Mouse (Mus musculus) adipocyte (in vitro differentiated cells): ENCODE measurements at regions not wholly inside any gene's neighbourhood (a gene's known extent, or its start where the extent isn't known, plus 50 kb on each side); places are given as distances from the start of the nearest gene placed in this dataset.
"Not testable (repeated sequence)": the region's sequence is repeated elsewhere in the genome, so short reads cannot be mapped to it uniquely, and the experiment has no call there.

Source experiments
- DNase-seq: peaks from one replicate; pipeline ENCODE4 v3.0.0-alpha.2; 2016; ENCODE audit warnings: low spot score

DNA sequence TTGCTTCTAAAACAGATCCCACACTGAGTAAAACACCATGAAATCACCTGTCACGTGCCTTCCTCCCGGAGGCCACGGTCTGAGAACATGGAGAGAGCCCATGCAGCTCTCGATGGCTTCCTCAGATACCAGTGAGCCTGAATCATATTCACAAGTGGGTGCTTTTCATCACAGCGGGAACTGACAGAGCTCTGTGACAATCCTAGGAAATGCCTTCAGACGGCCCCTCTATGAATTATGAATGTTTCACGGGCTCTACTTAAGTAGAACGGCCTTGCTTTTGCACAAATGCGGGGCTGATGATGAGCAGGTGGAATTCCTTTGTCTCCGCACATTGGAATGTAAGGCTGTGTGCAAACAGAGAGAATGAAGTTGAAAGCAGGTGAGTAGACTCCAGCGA is 383.1 kb downstream of the Lrig3 start:
- DNase-seq, result no peak

DNA sequence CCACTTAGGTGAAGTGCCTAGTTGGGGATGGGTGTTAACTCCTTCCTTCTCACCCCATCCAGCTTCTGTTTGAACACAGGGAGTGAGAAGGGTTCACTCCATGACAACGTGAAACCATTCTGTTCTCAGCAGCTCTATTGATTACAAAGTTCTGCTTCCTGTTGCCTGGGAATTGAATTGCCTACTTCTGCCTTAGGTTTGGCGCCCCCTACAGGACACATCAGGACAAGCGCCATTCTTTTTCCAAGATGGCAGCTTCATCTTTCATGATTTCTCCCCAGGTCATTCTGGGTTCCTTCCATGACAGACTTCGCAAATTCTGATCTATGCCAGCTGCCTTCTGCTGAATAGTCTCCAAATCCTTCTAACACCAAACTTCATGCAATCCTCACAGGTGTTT is 371.5 kb downstream of the Lrig3 start:
- DNase-seq, result no peak

DNA sequence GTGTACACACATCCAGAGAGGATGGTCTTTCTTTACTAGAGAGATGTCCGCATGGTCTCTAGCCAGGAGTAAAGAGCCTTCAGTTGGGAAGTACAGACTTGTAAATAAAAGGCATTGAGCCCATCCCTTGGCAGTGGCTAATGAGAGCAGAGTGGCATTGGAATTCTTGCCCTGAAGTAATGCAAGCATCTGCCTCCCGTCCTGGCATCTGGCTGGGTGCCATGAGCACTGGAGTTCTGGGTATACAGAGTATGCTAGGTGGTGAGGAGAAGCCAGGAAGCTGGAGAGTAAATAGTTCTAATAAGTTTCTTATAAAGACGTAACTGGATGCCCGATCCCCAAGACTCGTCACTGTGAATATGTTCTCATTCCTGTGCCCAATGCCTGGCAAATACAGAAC is 367.8 kb downstream of the Lrig3 start:
- DNase-seq, result no peak

DNA sequence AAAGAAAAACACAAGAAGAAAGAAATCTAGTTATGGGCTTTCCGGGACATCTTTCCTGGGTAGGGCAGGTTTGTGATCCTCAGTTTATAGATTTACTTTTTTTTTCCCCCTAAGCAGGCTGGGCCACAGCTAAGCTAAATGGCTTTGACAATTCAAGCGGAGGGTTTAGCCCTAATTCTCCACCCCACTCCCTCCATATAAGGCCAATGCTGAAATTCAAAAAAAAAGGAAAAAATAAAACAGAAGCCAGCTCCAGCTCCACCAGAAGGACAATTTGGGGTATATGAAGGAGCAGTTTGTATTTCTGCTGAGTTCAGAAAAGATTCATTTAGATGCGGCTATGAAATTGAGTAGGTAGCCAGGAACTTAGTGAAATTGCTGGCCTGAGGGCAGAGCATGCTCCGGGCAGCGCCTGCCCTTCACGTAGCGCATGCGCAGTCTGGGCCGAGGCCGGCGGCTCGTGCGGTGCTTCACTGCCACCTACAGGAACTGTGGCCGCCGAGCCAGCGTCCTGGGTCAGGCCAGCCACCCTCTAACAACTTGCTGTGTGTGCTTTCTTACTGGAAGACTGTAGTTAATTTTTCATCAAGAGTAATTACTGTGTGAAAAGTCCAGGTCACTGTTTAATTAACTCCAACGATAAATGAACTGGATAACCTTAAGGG is 364.5 kb downstream of the Lrig3 start:
- peak; percentile 58 for DNase-seq

DNA sequence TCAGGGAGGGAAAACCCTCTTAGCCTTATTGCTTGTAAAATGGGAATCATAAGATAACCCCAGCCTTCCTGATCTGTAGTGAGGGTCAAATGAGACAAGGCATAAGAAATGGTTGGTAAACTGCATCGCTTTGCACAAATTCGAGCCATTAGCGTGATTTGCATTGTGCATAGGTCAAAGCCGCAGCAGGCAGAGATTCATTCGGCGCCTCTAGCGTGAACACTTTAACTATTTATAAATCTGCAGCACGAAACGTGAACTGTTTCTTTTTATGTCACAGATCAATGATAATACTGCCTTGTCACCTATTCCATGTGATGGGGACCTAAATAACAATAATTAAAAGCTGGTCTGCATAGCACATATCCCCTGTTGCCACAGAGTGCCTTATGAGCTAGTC is 354.9 kb downstream of the Lrig3 start:
- no peak for DNase-seq

DNA sequence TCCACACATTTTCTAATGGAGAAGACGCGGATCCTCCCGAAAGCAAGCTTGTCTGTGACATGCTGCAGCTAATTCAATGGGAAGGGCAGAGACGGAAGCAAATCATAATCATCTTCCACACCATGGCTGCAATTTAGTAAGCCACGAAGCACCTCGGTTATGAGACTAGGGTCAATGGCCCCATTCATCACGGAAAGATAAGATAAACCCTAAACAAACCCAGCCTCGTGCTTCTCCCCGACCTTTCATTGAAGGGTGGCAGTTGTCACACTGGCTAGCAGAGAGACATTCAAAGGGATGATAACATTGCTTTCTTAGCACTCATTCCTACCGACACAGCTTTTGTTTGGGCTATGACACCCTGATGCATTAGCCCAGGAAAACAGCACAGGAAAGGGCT is 353.8 kb downstream of the Lrig3 start:
- DNase-seq, result no peak

DNA sequence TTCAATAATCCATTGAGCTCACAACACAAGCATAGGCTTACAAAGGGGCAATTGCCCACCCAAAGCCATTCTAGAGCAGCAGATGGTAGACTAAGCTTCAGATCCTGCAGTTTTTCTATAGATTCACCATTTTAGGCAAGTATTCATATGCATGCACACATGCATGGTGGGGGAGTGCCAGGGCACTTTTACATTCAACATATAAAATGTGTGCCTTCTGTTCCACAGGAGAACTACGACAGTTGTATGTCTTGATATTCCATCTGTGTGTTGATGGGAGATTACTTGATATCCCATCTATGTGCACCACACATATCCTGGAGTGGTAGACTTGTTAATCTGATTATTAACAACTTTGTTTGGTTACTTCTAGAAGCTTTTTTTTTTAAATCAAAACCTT is 334.0 kb downstream of the Lrig3 start:
- no peak for DNase-seq

DNA sequence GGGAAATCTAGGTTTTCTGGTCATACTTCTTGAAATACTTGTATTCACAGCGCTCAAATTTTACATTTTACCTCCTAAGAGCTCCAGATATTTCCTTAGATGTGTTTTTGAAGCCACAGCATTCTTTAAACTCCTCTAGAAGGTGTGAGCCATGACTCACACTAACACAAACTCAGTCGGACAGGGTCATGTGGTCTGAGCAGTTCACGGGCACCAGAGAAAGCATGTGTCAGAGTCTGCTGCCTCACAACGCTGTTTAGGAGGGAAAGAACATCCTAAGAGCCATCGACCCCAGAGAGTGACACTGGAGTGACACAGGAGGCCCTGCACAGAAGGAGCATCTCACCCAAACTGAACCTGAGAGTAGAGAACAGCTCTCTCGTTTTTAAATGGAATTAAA is 332.2 kb downstream of the Lrig3 start:
- DNase-seq, result no peak

DNA sequence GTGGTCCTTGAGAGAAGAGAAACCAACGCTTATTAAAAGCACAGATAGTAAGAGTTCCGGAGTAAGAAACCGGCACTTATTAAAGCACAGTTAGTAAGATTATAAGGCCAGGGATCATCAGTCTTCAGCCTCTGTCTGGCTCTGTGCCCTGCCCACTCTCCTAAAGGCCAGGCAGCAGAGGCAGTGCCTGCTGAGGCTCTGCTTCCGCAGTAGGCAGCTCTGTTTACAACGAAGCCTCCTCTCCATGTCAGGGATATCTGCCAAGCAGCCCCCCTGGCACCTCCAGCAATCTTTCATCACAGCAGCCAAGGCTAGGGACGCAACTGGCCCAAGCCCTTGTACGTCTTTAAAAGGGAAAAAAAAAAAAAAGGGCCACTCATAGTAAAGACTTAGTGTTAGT is 329.9 kb downstream of the Lrig3 start:
- no peak for DNase-seq

DNA sequence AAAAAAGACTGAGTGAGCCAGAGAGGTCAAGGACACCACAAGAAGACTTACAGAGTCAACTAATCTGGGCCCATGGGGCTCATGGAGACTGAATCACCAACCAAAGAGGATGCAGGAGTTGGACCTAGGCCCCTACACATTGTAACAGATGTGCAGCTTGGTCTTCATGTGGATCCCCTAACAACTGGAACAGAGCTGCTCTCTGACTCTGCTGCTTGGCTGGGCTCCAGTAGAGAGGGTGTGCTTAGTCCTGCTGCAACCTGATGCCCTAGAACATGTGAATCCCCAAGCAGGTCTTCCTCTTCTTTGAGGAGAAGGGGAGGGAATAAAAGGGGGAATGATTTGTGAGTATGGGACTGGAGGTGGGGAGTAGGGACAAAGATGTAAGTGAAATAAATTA is 325.8 kb downstream of the Lrig3 start:
- DNase-seq, result no peak

DNA sequence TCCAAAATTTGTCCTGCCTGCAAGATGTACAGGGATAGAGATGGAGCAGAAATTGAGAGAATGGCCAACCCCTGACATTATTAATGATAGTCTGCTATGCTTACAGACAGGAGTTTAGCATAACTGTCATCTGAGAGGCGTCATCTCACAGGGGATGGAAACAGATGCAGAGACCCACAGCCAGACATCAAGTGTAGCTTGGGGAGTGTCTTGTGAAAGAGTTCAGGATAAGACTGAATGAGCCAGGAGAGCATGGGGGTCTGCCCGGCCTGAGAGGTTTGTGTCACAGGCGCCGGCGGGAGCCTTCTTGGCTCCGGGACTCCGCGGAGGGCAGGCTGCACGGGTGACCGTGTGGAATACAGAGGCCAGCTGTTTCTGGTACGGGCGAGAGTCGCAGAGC is 319.1 kb downstream of the Lrig3 start:
- not testable (repeated sequence) for DNase-seq

DNA sequence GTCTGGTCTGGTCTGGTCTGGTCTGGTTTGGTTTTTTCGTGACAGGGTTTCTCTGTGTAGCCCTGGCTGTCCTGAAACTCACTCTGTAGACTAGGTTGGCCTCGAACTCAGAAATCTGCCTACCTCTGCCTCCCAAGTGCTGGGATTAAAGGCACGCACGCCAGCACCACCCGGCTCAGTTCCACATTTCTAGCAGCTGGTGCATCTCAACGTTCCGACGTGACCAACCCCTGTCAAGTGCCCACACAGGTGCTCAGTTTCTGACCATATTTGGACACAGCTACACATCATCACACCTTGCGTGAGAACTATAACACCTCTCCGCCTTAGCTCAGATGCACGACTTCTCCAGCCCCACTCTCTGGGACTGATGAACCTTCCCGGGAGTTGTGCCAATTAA is 304.4 kb downstream of the Lrig3 start:
- DNase-seq, result no peak

DNA sequence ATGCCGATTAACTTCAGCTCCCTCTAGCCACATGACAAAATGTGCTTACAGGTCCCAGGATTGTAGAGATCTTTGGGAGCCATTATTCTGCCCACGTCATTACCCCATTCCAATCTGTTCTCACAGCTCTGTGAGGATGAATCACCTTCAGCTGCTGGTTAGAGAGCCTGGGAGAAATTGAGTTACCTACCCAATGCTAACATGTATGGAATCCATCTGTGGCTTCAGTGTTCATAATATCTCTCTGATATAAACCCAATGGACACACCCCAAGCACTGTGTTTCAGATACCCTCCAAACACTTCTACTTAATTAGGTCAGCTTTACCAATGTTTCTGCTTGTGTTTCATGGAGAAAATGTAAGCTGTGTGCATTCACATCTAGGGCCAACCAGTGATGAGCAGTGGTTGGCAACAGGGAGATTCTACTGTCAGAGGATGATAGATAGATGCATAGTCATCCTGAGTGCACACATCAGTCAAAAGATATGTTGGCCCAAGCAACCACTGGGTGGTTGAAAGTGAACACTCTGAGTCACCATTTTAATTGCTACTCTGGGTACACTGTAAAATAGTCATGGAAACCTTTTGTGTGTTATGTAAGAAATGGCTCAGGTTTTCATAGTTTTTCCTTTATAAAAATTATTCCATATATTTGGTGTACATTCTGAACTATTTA is 301.5 kb downstream of the Lrig3 start:
- no peak for DNase-seq

DNA sequence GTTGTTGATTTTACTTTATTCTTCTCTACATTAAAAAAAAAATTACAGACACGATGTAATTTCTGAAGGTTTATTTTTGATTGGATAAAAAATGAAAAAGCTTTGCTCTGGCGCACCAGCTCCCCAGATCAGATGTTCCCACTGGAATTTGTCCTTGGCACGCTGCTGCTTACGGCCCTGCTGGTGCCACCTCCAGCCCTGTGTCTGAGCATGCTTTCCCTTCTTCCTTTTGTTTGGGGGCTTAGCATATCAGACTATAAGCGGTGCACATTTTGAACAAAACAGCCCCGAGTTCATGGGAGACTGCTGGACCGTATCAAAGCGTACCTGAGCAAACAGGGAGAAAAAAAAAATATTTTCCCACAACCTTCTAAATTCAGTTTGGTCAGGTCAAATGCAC is 291.2 kb downstream of the Lrig3 start:
- no peak for DNase-seq

DNA sequence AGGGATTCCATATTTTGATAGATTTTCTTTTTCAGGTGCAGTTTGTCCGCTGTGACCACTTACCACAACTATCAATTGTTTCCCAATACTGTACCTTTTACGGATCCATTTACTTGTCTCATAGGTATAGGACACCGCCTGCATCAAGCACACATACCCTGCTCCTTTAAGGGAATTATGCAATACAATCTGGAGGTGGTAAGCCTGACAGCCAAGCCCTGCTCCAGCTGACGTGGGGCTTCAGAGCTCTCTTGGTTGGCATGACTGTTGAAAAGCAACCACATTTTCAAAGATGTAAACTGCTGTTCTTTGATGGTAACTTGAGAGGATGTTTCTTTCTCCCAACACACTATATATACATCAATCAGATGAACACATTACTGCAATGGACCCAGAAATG is 288.2 kb downstream of the Lrig3 start:
- DNase-seq, result no peak

DNA sequence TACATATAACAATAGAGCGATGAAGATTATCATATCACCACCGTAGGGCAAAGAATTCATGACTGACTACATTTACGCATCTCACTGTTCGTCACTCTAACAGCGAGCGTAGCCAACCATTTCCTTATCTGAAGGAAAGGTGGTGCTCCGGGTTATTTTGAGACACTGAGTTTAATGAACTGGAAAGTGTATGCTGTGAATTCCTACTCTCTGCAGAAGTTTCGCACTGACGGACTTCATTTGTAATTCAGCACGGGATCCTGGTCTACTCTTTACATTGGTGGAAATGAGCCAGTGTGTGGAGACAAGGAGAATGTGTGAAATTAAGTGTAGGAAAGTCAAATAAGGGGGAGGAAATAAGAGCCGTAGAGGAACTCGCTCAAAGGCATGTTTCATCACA is 283.2 kb downstream of the Lrig3 start:
- no peak for DNase-seq

DNA sequence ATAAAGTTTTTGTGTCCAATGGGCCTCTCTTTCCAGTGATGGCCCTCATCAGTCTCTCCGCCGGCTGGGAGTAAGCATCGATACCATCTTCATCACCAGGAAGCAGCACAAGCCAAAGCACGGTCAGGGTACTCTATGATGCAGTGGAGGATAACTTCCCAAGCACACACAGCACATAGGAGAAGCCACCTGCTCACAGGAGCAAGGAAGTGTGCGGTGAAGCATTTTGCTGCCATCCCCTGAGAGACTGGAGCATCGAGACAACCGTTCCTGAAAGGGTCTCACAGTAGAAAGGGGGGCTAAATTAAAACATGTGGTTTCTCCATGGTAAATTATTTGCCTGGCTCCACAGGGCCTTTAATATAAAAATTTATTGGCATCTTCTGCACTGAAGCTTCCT is 277.1 kb downstream of the Lrig3 start:
- no peak for DNase-seq

DNA sequence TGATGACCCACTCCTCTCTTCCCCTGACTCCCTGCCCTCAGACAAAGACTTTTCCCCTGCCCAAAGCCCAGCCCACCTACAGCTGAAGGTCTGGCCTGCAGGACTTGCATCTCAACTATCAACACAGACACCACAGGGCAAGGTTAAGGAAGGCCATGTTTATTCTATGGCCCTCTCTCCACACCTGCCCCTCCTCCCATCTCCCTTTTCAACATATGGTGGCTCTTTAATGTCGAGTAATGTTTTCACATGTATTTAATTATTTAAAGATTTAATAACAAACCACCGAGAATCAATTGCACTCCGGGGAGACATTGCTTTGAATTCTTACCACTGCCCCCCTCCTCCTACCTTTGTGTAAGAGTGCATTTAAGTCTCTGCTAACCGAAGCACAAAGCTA is 273.6 kb downstream of the Lrig3 start:
- DNase-seq, result no peak
